Mouse (Mus musculus) layer of hippocampus, postnatal 25 days (tissue): Measurements from ENCODE around the gene Des. TPM values are rescaled to one million over a fixed set of nuclear protein-coding genes. Genes with fewer than 3 reads are reported as not detected.

Experiments used
- DNase-seq, 2 experiments: peaks; one replicate each; pipeline ENCODE4 v3.0.0; 2022; ENCODE audit warnings: mixed read lengths in 2 of 2, low spot score in 1 of 2; ENCODE audit errors: extremely low spot score in 1 of 2
- total RNA-seq, 2 experiments: library from RNA; stranded (reverse); gene quantifications; 2 replicates each; pipeline ENCODE4 v1.2.3; 2021

The Des gene
- total RNA-seq, result 1 to 10 TPM in 1 of 2 experiments, under 1 TPM in 1; 0.94 to 1.2 TPM

- no peak for DNase-seq
Measured at GRCm38 (mm10) chr1:75360112-75361031, at the start of gene Des. Gene Des, plus strand, starts transcription at chr1:75360329.

- DNase-seq, result no peak
Measured at GRCm38 (mm10) chr1:75311694-75312093, 48.4 kb upstream of the Des start.

DNA sequence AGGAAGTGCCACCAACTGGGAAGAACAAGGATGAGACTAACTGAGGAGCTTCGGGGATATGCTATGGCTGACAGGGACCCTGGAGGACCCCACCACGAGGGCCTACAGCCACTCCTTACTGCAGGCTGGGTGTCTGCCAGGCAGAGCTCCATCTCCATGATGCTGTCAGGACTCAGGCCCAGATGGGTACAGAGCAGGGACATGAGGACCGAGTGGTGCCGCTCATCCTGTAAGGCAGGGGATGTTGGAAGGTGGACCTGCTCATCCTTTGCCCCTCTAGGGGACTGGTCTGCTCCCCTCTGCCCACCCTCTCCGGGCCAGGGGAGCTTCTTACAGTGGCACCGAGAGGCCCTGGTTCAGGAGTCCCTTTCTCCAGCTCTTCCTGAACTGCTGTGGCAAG, 45.1 kb upstream of the Des start:
- no peak for DNase-seq

DNA sequence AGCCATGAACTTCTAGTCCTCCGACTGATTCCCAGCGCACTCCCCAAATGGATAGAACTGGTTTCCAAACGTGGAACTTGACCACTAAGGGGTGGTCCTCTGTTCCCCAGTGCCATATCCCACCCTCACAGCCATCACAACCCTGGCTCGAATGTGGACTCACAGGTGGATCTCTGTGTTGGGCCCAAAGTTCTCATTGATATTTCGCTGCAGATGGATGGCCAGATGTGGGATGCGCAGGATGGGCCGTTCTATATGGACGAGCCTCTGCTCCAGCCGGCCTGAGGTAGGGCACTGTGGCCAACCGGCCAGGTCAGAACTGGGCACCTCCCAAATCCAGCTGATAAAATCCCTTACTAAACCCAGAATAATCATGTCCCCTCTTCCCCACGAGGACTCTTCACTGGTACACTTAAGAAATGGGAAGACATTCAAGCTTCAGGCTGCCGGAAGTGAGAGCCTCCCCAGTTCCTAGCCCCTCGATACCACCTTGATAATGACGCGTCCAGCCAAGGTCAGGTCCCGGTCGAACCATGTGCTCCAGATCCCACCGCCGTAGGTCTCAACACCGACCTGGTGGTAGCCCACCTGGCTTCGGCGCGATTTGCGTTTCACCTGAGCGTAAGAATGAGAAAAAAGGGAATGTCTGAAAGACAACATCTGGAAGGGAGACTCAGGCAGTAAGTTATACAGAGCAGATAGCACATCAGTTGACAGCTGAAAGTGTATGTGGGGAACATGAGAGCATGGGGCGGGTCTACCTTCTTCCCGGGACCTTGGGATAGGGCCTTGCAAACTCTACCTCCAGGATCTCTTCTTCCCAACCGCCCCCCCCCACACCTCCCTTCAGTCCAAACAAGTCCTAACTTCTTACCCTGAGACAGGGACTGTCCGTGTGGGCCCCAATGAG, 44.4 kb upstream of the Des start:
- no peak for DNase-seq

GRCm38 (mm10) chr1:75316861-75317240, 43.3 kb upstream of the Des start:
- peak; percentile 51 to 58 for DNase-seq

DNA sequence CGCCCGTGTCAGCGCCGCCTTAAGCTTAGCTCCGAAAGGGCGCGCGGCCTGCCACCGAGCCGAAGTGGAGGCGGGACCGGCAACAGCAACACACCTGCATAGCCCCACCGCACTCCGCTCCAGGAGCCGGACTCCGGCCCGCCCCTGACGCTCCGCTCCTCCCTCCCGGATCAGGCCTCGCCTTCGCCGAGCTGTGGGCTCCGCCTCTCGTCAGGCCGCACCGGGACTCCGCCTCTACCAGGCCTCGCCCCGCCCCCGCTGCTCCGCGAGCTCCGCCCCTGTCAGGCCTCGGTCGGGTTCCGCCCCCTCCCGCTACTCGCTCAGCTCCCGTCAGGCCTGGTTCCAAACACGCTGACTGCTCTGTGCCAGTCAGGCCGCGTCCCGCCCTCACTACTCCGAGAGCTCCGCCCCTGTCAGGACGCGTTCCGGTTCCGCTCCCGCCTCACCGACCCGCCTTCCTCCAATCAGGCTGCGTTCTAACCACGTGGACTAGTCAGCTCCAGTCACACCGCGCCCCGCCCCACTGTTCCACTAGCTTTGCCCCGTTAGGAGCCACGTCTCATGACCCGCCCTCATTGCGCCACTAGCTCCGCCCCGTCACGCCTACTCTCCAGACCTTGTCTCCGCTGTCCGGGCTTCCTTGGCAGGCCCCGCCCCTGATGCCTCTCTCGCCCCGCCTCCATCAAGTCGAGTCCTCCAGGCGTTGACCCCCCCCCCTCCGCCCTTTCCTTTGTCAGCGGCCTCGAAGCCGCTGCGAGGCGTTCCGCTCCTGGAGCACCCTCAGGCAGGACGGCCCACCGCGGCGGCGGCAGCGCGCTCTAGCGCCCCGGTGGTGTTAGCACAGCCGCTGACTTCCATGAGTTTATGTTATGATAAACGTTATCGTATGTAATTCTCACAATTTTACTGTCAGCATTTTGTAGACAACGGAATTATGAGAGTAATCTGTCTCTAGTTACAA, 42.6 kb upstream of the Des start, which contains the start of gene Dnpep:
Gene Dnpep, minus strand, starts transcription at position 750 of the 961 bp plus-strand sequence.
- peak; percentile 96 to 97 for DNase-seq

GRCm38 (mm10) chr1:75318301-75318700, 41.8 kb upstream of the Des start:
- DNase-seq, result no peak

DNA sequence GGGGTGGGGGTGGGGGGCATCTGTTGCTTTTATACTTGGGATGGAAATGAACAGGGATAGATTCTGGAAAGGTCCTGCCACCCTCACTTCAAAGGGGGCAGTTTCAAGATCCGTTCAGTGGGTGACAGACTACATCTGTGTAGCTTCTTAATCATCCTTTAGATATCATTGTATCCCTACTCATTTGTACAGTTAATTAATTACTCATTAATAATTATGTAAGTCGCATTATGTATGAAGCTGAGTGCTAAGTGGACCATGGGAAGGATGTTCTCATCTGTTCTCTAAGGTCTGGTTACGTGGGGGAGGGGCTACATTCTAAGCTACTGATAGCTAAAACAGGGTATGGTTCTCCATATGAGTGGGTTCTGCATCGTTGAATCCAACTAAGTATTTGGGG, 41.4 kb upstream of the Des start:
- DNase-seq, result no peak

- DNase-seq, result no peak
Measured at GRCm38 (mm10) chr1:75319166-75319565, 41.0 kb upstream of the Des start.

- DNase-seq, result no peak
Measured at GRCm38 (mm10) chr1:75327461-75327860, 32.7 kb upstream of the Des start.

- DNase-seq, result no peak
Measured at GRCm38 (mm10) chr1:75331271-75331670, 28.9 kb upstream of the Des start.

GRCm38 (mm10) chr1:75336461-75336860, 23.7 kb upstream of the Des start:
- no peak for DNase-seq

- no peak for DNase-seq
Measured at GRCm38 (mm10) chr1:75337097-75337496, 23.0 kb upstream of the Des start.

DNA sequence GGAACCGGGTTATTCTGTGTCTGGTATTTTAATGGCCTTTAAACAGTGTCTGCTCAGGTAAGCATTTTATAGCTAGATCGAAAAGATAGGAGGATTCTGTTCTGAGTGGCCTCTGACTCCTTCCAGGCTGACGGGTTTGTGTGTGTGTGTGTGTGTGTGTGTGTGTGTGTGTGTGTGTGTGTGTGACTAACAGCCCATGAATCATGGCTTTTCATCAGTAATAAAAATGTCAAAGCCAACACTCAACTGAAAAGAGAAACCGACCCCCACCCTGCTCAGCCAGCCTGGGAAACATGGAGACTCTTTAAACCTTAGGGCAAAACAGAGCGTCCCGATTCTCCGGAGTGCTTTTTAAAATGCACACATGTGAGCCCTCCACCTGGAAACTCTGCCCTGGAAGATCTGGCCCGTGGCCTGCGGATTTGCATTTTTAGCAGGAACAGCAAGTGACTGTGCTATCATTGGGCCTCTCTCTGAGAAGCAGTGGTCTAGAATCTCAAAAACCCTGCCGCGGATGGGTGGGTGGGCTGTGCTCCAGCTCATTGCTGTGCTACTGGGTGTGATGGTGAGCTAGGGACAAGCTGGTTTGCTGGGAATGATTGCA, 21.9 kb upstream of the Des start:
- no peak for DNase-seq

- peak in 1 of 2 experiments; percentile 25 for DNase-seq
Measured at GRCm38 (mm10) chr1:75339337-75339736, 20.8 kb upstream of the Des start.

DNA sequence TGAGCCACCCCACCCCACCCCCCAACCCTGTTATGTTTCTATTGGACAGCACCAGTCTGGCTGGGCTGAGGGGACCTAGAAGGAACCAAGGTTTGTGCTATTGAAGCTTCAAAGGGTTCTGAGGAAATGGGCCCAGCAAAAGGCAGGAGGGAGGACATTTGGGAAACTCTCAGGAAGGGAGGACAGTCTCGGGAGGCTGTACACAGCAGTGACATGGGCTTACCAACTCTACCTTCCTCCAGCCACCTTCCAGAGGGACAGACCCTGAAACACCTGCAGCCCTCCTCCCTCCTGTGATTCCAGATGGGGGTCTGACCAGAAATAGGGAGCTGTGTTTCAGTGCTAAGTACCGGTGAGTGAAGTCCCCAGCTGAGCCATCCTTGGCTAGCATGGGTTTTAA, 19.6 kb upstream of the Des start:
- no peak for DNase-seq

GRCm38 (mm10) chr1:75342874-75343416, 17.2 kb upstream of the Des start:
- peak; percentile 39 to 62 for DNase-seq

DNA sequence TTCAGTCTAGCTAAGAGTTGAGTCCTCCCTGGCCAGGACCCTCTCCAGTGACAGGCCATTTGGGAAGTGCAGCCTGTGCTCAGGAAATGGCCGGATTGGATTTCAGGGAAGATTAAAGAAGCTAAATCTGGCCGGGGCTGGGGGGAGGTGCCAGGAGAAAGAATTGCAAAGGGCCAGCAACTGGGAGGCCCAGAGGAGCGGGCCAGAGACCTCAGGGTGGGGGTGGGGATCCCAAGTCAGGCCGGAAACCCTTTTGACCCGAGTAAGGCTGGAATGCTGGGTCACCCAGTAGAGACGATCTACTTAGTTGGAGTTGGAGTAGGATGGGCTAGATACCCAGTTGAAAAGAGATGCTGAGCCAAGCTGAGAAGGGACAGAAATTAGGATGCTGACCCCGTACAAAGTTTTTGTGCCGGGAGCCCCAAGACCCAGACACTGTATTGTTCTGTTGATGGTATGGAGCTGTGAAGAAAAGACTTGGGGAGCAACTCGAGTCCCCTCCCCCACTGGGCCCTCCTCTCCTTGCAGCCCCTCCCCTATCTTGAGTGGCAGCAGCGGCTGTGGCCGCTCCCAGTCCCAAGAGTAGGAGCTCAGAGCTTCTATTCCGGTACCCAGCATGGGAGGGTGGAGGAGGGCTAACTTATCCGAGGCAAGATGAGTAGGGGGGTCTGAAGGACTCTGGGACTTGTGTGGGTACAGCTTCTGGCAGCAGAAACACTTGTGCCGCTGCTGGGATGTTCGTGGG, 15.7 kb upstream of the Des start:
- no peak for DNase-seq
